Mouse (Mus musculus) cerebellum, postnatal 4 days (tissue): ENCODE data around the gene Qsox2.

Experiments
- DNase-seq, 2 experiments: peaks; one replicate each; pipeline ENCODE4 v3.0.0; 2022; ENCODE audit warnings: low spot score in 2 of 2, mixed read lengths in 1 of 2

The Qsox2 gene

GRCm38 (mm10) chr2:26237290-26237782 is at the start of gene Qsox2:
Gene Qsox2, minus strand, starts transcription at chr2:26237525.
- DNase-seq, result peak; percentile 72 to 93

DNA sequence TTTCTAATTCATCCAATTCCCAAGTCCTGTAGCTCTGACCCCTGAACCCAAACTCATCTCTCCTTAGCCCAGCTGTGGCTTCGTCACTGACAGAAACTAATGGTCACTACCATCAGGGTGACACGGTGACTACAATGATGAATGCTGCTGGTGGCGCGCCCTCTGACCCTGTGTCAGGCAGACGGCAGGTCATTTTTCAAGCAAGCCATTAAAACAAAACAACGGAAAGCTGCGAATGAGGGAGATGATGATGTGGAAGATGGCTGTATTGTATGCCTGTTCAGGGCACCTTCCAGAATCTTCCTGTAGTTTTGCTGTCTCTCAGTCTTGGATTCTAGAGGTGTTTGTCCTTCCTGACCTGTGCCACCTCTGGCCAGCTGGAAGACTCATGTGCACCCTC is 49.1 kb upstream of the Qsox2 start:
- no peak for DNase-seq

- DNase-seq, result peak in 1 of 2 experiments; percentile 79
These were observed 48.5 kb upstream of the Qsox2 start for GRCm38 (mm10) chr2:26285804-26286203.

GRCm38 (mm10) chr2:26280594-26280993 is 43.3 kb upstream of the Qsox2 start:
- DNase-seq, result no peak

DNA sequence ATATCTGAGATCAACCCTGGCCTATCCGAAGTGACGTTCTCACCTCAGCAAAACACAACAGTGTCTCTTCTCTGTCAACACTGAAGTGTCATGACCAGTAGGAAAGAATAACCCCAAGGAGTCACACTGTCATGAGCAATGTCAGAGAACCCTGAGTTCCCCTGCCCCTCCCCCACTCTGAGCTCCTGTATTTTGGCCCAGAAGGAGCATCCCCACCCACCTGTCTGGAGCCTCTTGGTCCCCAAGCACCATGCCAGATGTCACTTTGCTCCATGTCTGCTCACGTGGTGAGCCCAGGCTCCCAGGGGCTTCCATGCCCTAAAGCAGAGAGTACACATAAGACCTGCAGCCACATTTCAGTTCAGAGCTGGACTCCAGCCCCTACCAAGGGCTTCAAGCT is 42.4 kb upstream of the Qsox2 start:
- no peak for DNase-seq

GRCm38 (mm10) chr2:26273611-26274010 is 36.3 kb upstream of the Qsox2 start:
- DNase-seq, result peak in 1 of 2 experiments; percentile 76

GRCm38 (mm10) chr2:26268216-26268615 is 30.9 kb upstream of the Qsox2 start:
- DNase-seq, result no peak

DNA sequence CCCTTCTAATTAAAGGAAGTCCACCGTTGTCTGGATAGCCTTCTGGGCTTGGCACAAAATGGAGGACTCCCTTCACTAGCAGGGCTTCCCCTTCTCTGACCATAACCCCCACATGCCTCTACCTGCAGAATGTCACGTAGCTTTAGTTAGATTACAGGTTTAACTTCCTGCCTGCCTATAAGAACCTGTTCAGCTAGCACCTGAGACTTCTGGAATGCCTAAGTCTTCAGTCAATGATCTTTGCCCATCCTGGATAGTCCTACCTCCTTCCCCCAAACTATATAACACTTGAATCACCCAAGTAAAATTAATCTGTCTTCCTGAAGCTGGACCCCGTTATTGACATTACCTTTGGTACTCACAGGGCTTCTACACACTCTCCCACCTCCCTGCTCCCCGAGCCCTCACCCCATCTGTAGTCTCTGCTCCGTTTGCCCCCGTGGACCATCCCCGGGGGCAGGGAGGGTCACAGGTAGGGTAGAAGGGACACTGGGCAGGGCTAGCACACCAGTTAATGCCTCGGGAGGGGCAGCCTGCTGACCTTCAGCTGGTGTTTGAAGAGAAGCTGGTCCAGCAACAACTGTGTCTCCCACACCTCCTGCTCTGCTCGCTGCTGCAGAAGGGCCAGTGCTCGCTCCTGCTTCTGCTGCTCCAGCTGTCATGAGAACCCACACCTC is 28.9 kb upstream of the Qsox2 start:
- DNase-seq, result no peak

DNA sequence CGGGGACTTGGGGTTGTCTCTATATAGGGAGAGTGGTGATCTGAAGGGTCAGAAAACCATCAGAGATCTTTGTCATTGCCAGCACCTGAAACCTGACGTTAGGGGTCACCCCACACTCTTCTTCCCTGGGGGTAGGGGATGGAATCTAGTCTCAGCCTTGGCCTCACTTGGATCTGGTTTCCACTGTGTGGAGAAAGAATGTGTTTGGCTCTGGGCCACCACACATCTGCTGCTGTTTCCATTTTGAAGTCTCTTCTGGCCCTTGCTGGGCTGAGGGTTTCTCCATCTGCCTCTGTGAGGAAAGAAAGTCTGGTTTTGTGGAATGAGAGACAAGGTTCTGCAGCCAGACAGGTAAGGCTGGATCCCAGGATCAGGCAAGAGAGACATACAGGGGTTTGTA is 27.8 kb upstream of the Qsox2 start:
- DNase-seq, result no peak

- no peak for DNase-seq
These were observed 27.3 kb upstream of the Qsox2 start for GRCm38 (mm10) chr2:26264646-26265045.

DNA sequence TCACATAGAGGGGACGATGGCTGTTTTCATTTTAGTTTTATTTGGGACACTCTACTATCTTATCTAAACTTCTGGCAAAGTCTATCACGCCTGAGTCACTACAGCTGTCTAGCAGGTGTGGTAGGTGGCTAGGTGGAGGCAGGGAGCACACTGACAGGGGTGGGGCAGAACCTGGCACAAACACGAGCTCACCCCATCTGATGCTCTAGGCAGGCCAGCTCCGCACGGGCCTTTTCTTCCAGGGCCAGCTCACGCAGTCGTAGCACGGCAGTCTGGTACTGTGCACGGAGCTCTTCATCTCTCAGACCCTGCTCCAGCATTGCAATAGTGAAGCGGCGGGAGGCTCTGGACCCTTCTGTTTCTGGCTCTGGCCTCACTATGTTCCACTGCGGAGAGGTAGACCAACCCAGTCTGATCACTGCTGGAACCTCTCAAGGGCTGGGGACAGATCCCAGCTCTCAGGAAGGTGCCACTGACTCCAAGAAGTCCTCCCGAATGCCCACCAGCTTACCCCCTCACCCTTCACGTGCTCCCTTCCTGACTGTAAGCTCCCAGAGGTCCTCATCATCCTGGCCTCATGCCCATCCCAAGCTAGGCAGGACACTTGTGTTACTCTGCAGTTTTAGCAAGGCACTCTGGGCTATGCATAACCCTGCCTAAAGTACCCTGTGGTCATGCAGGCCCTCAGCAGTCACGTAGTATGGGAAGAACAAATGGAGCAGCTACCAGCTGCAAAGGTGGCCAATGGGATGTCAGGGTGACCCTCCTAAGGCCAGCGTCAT is 20.2 kb upstream of the Qsox2 start:
- no peak for DNase-seq

GRCm38 (mm10) chr2:26254816-26255215 is 17.5 kb upstream of the Qsox2 start:
- DNase-seq, result peak in 1 of 2 experiments; percentile 26

DNA sequence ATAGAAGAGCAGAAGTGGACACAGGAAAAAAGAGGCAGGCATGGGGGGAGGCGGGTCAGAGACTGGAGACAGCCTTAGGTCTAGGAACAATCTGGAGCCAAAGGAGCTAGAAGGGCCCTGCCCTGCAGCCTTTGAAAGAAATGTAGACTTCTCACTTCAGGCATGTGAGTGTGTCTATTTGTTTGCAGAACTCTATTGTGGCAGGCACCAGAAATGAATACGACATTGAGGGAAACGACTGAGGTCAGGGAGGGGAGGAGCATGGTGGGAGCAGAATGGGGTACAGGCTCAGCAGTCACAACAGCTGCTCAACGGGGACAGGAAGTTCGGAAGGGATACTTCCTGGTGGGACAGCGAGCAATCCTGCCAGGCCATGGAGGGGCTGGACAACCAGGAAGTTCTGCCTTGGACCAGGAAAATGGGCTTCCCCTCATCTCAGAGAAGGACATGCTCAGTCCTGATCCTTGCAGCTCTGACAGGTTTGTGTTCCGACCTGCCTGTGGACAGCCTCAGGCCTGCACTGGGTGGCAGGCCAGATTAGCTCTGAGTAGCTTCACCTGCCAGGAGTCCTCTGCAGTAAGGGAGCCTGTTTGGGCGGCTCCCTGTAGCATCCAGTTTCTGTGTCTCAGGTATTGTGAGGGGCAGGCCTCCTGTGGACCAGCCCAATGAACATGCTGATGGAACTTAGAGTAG is 15.3 kb upstream of the Qsox2 start:
- no peak for DNase-seq

GRCm38 (mm10) chr2:26247531-26247930 is 10.2 kb upstream of the Qsox2 start:
- no peak for DNase-seq

DNA sequence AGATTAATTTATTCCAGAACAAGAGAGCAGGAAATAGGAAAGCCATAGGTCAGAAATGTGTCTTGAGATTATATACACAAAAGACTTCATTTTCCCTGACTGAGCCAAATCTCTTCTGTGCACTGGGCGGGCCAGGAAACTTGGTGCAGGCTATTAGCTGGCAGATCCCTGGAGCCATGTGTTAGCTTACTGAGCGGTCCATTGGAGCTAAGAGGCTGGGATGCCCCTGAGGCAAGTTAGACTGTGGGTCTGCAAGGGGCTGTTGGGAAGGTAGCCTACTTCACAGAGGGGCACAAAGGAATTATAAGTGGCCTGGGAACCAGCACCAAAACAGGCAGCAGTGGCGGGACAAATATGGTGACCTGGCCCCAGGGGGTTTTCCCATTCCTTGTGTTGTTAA is 3.5 kb upstream of the Qsox2 start:
- DNase-seq, result no peak

GRCm38 (mm10) chr2:26240330-26240729 is 3.0 kb upstream of the Qsox2 start:
- DNase-seq, result peak in 1 of 2 experiments; percentile 37

DNA sequence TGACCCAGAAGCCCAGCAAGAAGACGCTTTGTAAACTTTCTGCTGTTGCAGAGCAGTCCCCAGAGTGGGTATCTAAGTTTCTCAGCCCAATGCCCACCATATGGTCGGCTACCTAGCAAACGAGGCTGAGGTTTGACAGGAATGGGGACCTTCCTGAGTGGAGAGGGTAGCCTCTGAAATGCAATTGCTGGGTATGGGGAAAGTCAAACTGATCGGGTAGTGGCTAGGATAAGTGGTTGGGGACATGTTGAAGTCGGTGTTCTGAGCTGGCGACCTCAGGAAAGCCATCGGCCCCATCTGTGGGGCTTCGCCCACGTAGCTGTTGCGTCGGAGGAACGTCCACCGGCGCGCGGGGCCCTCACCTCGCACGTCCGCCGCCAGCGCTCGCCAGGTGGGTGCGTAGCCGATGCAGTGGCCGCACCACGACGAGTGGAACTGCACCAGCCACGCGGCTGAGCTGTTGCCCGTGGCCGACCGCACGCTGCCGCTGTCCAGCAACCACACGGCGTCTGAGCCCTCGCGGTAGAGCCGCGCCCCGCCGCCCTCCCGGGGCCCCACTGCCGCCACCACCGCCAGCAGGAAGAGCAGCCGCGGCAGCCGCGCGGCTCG is 540 bp downstream of the Qsox2 start:
- no peak for DNase-seq

DNA sequence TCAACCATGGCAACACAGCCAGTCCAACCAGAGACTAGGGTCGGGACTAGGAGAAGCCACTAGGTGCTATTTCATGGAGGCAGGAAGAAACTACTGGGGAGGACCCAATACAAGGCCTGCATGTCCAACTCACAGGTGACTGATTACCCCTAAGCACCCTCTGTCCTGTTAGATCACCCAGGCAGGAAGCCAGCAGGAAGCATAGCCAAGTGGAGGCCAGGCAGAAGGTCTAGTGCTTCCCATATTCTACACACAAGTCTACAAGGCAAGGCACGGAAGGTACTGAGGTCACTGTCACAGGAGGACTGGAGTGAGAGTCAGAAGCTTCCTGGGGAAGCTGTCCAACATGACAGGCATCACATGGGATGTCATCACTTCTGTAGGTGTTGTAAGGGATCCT is 2.6 kb downstream of the Qsox2 start:
- no peak for DNase-seq

DNA sequence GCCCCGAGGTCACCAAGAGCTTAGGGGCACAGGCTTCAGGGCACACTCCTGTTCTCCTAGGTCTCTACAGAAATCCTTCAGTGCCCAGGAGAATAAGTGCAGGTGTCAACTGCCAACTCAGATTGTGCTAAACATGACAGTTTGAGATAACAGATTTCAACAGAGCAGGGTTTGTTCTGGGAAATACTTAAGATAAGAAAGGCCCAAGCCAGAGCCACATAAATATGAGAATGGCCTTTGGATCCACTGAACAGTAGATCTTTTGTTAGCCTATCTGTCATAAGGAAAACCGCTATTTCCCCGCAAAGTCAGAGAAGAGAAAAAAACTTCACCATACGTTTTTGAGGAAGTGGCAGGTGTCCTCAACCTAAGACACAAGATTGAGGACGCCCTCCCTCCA is 3.1 kb downstream of the Qsox2 start:
- DNase-seq, result no peak

GRCm38 (mm10) chr2:26231366-26231765 is 6.0 kb downstream of the Qsox2 start:
- DNase-seq, result no peak

DNA sequence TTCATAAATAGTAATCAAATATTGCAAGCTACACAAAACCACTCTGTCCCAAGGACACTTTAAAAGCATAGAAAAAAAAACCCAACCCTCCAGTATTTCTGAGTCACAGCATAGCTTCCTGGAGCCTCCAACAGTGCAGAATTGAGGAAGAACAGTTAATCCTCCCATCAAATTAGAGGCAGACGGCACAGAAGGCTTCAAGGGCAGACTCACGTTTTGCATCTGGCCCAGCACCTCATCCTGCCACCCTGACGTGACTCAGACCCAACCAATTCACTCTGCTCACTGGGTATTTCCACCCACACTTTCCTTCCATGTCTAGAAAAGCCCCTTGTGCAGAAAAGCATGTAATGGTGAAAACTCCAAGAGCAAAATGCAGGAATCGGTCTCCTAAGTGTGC is 7.1 kb downstream of the Qsox2 start:
- DNase-seq, result no peak

- DNase-seq, result peak in 1 of 2 experiments; percentile 45
These were observed 9.5 kb downstream of the Qsox2 start for GRCm38 (mm10) chr2:26227788-26228187.
